Mouse (Mus musculus) forebrain, embryonic 15.5 days (tissue): Measurements from ENCODE around the gene Lat2. TPM values are rescaled to one million over a fixed set of nuclear protein-coding genes. Genes with fewer than 3 reads are reported as not detected.

Experiments used
- ATAC-seq: fragments of 200-750 bp; cut with Nextera tagmentation; replicated peaks from 2 replicates; pipeline ENCODE4 v1.8.0; 2017; ENCODE audit warnings: mild to moderate bottlenecking, moderate TSS enrichment, moderate library complexity
- H3K27ac ChIP-seq: fragments of 300-500 bp; sonication (generic); replicated peaks from 2 replicates; pipeline ENCODE4 v1.5.1; 2015; ENCODE audit warnings: mild to moderate bottlenecking, inconsistent platforms
- H3K27me3 ChIP-seq: fragments of 300-500 bp; sonication (generic); 2 replicates; pipeline ENCODE4 v1.6.1; 2015; ENCODE audit warnings: inconsistent platforms
- H3K36me3 ChIP-seq: fragments of 300-500 bp; sonication (generic); 2 replicates; pipeline ENCODE4 v1.6.1; 2015; ENCODE audit warnings: mild to moderate bottlenecking, inconsistent platforms
- H3K4me1 ChIP-seq: fragments of 300-500 bp; sonication (generic); 2 replicates; pipeline ENCODE4 v1.6.1; 2015; ENCODE audit warnings: inconsistent platforms
- H3K4me2 ChIP-seq: fragments of 300-500 bp; sonication (generic); replicated peaks from 2 replicates; pipeline ENCODE4 v1.6.1; 2015; ENCODE audit warnings: mild to moderate bottlenecking, inconsistent platforms
- H3K4me3 ChIP-seq: fragments of 300-500 bp; sonication (generic); 2 replicates; pipeline ENCODE4 v1.5.1; 2015; ENCODE audit warnings: mild to moderate bottlenecking, inconsistent platforms
- H3K9ac ChIP-seq: fragments of 300-500 bp; sonication (generic); replicated peaks from 2 replicates; pipeline ENCODE4 v1.6.1; 2015; ENCODE audit warnings: mild to moderate bottlenecking, inconsistent platforms
- H3K9me3 ChIP-seq: fragments of 300-500 bp; sonication (generic); 2 replicates; pipeline ENCODE4 v1.6.1; 2016; ENCODE audit warnings: inconsistent platforms
- WGBS: fragments of 180-500 bp; shearing (Covaris S2); methylation state at CpG from one replicate; pipeline ENCODE4 v1.1.7; 2015; ENCODE audit warnings: mixed read lengths; 5-methylcytosine and 5-hydroxymethylcytosine counted together
- polyA plus RNA-seq: library from polyadenylated mRNA; unstranded; fragments of >200 nt; fragmentation: Nextera tagmentation; extraction: Ambion mirVana; gene quantifications from 2 replicates; pipeline ENCODE4 v1.2.1, GENCODE M21; 2015

Lat2 gene
- polyA plus RNA-seq, 1 experiment from 2014 or later: 2.6 TPM

DNA sequence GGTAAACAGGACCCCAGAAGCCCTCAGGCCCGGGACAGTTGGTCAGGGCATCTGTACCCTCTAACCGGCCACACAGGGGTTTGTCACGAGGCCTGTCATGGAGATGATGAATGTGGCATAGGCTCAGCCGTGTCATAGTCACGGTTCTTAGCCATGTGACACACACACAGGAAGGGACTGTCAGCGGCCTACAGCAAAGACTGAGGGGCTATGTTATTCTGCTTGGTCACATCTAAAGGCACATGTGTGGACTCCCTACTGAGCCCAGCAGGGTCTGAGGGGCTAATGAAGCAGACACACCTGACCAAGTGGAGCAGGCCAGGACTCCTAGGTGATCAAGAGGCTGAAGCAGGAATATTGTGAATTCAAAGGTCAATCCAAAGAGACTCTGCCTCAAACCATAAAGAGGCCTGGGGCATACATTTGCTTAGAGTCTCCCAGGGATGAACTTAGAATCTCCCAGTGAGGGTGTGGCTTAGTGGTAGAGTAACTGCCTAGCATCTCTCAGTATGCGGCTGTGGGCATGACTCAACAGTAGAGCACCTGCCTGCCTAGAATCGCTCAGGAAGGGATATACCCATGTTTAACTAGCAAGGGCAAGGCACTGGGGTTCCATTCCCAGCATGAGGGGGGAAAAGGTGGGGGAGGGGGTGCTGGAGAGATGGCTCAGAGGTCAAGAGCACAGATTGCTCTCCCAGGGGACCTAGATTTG lies 2.9 kb downstream of the Lat2 start:
- H3K27ac ChIP-seq: no peak overlapping the region
- no peak overlapping the region for H3K4me3 ChIP-seq
- no peak for ATAC-seq
- no peaks in the 10 kb centered on the region for H3K27me3 ChIP-seq
- WGBS: 75% methylated on average over 8 of the region's 8 CpGs
- H3K4me1 ChIP-seq: no peaks in the 10 kb centered on the region
- no peak overlapping the region for H3K9ac ChIP-seq
- peaks cover 8% of the 10 kb centered on the region for H3K36me3 ChIP-seq
- no peak overlapping the region for H3K4me2 ChIP-seq
- no peaks in the 10 kb centered on the region for H3K9me3 ChIP-seq

DNA sequence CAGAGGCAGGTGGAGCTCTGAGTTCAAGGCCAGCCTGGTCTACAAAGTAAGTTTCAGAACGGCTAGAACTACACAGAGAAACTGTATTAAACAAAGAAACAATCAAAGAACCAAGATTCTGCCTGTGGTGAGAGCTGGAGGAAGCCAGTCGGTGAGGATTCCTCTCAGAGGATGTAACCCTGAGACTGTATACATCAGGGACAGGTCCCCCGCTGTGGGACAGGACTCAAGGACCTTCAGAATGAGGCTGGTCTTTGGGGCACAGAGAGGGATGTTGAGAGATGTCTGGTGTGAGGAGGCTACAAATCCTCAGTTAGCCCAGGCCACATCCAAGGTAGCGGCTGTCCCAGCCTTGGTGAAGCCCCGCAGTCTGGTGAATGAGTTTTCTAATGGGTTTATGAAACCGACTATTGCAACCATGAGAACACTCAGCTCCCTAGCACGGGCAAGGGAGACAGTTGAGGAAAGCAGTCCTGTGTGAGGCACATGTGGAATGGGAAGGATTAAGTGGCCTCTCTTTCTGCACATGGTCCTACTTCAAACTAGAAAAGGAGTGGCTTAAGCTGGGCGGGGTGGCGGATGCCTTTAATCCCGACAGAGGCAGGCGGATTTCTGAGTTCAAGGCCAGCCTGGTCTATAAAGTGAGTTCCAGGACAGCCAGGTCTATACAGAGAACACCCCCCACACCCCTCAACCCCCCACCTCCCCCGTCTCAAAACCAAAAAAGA lies 4.7 kb downstream of the Lat2 start:
- WGBS: 85% methylated on average over 11 of the region's 12 CpGs
- Histone ChIP-seq H3K27me3 (no peaks in the 10 kb centered on the region), H3K4me3 (no peak overlapping the region), H3K4me1 (no peaks in the 10 kb centered on the region), H3K9ac (no peak overlapping the region), H3K9me3 (no peaks in the 10 kb centered on the region), H3K27ac (no peak overlapping the region), H3K36me3 (peaks cover 3% of the 10 kb centered on the region; the same call in 1 of the 2 replicates), H3K4me2 (no peak overlapping the region)
- ATAC-seq: no peak

GRCm38 (mm10) chr5:134607121-134607520 lies 7.7 kb downstream of the Lat2 start:
- Histone ChIP-seq H3K27ac (no peak overlapping the region), H3K4me1 (no peaks in the 10 kb centered on the region), H3K27me3 (no peaks in the 10 kb centered on the region), H3K36me3 (no peaks in the 10 kb centered on the region), H3K4me2 (no peak overlapping the region), H3K9me3 (no peaks in the 10 kb centered on the region), H3K9ac (no peak overlapping the region), H3K4me3 (no peak overlapping the region)
- ATAC-seq: no peak
- WGBS: 74% methylated on average over 5 of the region's 5 CpGs

DNA sequence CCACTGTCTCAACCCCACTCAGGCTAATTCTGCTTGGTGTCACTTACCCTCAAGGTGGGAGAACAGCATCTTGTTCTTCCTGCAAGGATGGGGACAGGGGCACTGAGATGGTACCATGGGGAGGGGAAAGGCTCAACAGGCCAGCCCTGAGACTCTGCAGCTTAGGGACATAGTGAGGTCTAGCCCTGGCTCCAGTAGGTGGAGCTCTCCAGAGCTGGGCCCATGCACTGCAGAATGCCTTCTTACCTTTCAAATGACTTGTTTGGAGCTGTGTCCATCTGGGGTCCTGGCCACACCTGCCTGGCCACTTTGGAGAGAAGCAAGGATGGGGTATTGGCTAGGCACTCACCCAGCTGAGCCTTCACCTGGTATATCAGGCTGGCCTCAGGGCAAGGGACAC lies 8.5 kb downstream of the Lat2 start:
- Histone ChIP-seq H3K27me3 (no peaks in the 10 kb centered on the region), H3K4me3 (no peak overlapping the region), H3K4me1 (no peaks in the 10 kb centered on the region), H3K27ac (no peak overlapping the region), H3K36me3 (no peaks in the 10 kb centered on the region), H3K9me3 (no peaks in the 10 kb centered on the region), H3K9ac (no peak overlapping the region), H3K4me2 (no peak overlapping the region)
- no peak for ATAC-seq

DNA sequence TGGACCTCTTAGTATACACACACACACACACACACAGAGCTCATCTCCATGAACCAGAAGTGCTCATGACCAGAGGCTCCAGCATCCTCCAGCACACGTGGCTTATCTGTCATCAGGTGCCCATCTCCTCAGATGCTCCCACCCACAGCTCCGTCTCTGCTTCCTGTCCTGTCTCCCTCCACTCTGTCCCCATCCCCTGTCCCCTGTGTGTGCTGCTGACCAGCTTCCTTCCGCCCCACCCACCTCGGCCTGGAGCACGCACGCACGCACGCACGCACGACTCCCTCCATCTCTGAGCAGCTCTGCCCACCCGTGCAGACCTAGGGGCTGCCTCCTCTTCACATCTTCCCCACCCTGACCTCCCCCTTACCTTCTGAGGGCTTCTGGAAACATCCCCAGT lies 10.4 kb downstream of the Lat2 start:
- Histone ChIP-seq H3K4me1 (no peaks in the 10 kb centered on the region), H3K36me3 (0 out of 2 replicates have a peak, but pooled peaks cover 5% of the 10 kb centered on the region), H3K9ac (no peak overlapping the region), H3K9me3 (no peaks in the 10 kb centered on the region), H3K27ac (no peak overlapping the region), H3K27me3 (no peaks in the 10 kb centered on the region), H3K4me3 (no peak overlapping the region), H3K4me2 (no peak overlapping the region)
- WGBS: 85% methylated on average over 11 of the region's 11 CpGs
- no peak for ATAC-seq

DNA sequence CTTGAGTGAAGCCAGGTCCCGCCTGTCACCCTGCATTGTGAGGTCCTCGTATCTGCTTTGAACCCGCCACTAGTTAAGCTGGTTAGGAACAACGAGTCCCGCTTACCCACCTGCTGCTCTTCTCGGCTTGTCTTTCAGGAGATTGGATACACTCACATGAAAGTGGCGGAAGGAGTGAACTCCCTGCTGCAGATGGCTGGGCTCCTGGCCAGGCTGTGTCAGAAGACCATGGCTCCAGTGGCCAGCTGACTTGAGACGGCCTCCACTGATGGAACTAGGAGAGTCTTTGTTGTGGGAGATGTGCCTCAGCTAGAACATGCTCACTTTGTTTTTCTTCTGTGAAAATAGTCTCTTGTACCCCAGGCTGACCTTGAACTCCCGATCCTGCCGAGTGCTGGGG lies 17.1 kb downstream of the Lat2 start:
- 78% methylated on average over 10 of the region's 10 CpGs for WGBS
- H3K36me3 ChIP-seq: peaks cover 55% of the 10 kb centered on the region
- no peak overlapping the region for H3K9ac ChIP-seq
- no peak overlapping the region for H3K27ac ChIP-seq
- ATAC-seq: no peak
- no peaks in the 10 kb centered on the region for H3K27me3 ChIP-seq
- H3K4me3 ChIP-seq: no peak overlapping the region
- H3K9me3 ChIP-seq: no peaks in the 10 kb centered on the region
- no peaks in the 10 kb centered on the region for H3K4me1 ChIP-seq
- no peak overlapping the region for H3K4me2 ChIP-seq

DNA sequence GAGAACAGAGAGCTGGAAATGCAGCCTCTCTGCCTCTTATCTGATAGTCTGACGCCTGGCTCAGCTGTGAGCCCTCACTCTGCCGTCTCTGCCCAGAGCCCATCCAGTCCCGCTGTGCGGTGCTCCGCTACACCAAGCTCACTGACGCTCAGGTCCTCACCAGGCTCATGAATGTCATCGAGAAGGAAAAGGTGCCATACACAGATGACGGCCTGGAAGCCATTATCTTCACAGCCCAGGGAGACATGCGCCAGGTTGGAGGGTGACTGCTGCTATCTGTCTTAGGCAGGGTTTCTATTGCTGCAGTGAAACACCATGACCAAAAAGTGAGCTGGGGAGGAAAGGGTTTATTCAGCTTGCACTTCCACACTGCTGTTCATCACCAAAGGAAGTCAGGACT lies 21.7 kb downstream of the Lat2 start:
- ATAC-seq: no peak
- 90% methylated on average over 9 of the region's 9 CpGs for WGBS

GRCm38 (mm10) chr5:134592026-134592581 lies 22.7 kb downstream of the Lat2 start:
- Histone ChIP-seq H3K9me3 (no peaks in the 10 kb centered on the region), H3K27me3 (no peaks in the 10 kb centered on the region), H3K4me2 (no peak overlapping the region), H3K4me3 (no peak overlapping the region), H3K27ac (no peak overlapping the region), H3K9ac (no peak overlapping the region), H3K36me3 (peaks cover 47% of the 10 kb centered on the region), H3K4me1 (no peaks in the 10 kb centered on the region)
- no peak for ATAC-seq
- 88% methylated on average over 11 of the region's 11 CpGs for WGBS

More for the DNA sequence above, 21.7 kb downstream of the Lat2 start:
- peaks cover 54% of the 10 kb centered on the region for H3K36me3 ChIP-seq
- H3K4me3 ChIP-seq: no peak overlapping the region
- H3K4me2 ChIP-seq: no peak overlapping the region
- no peaks in the 10 kb centered on the region for H3K4me1 ChIP-seq
- H3K27ac ChIP-seq: no peak overlapping the region
- H3K27me3 ChIP-seq: no peaks in the 10 kb centered on the region
- no peaks in the 10 kb centered on the region for H3K9me3 ChIP-seq
- H3K9ac ChIP-seq: no peak overlapping the region

DNA sequence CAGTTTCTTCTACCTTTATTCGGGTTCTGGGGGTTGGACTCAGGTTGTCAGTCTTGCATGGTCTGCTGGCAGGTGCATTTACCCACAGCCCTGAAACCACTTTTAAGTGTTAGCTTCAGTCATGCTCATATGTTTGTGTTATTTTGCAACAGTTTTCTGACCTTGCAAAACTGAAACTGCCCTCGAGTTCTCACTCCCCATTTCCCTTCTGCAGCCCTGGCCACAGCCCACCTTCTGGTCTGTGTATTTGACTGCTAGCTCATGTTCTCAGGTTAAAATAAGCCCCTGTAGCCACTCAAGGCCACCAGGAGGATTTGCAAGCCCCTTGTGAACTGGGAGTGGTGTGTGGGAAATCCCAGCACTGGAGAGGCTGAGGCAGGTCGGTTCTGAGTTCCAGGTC lies 24.9 kb downstream of the Lat2 start:
- no peaks in the 10 kb centered on the region for H3K27me3 ChIP-seq
- no peak for ATAC-seq
- H3K27ac ChIP-seq: no peak overlapping the region
- H3K9ac ChIP-seq: no peak overlapping the region
- no peak overlapping the region for H3K4me2 ChIP-seq
- WGBS: 97% methylated on average over 3 of the region's 3 CpGs
- H3K4me3 ChIP-seq: no peak overlapping the region
- peaks cover 25% of the 10 kb centered on the region for H3K36me3 ChIP-seq
- H3K4me1 ChIP-seq: no peaks in the 10 kb centered on the region
- H3K9me3 ChIP-seq: no peaks in the 10 kb centered on the region

GRCm38 (mm10) chr5:134584798-134585197 lies 30.0 kb downstream of the Lat2 start:
- H3K36me3 ChIP-seq: 0 out of 2 replicates have a peak, but pooled peaks cover 4% of the 10 kb centered on the region
- 89% methylated on average over 5 of the region's 5 CpGs for WGBS
- no peaks in the 10 kb centered on the region for H3K9me3 ChIP-seq
- no peak for ATAC-seq
- H3K4me3 ChIP-seq: no peak overlapping the region
- H3K4me1 ChIP-seq: peaks cover 13% of the 10 kb centered on the region
- H3K27me3 ChIP-seq: no peaks in the 10 kb centered on the region
- no peak overlapping the region for H3K9ac ChIP-seq
- H3K27ac ChIP-seq: no peak overlapping the region
- H3K4me2 ChIP-seq: no peak overlapping the region

GRCm38 (mm10) chr5:134583884-134584213 lies 31.0 kb downstream of the Lat2 start:
- Histone ChIP-seq H3K9me3 (no peaks in the 10 kb centered on the region), H3K4me1 (peaks cover 13% of the 10 kb centered on the region), H3K4me3 (peak overlapping the region; percentile 93), H3K36me3 (0 out of 2 replicates have a peak, but pooled peaks cover 4% of the 10 kb centered on the region), H3K4me2 (no peak overlapping the region), H3K27me3 (no peaks in the 10 kb centered on the region), H3K27ac (no peak overlapping the region), H3K9ac (no peak overlapping the region)
- no peak for ATAC-seq
- 83% methylated on average over 3 of the region's 3 CpGs for WGBS

GRCm38 (mm10) chr5:134583006-134583883 lies 31.6 kb downstream of the Lat2 start:
- peak overlapping the region; percentile 93 for H3K4me3 ChIP-seq
- H3K9ac ChIP-seq: peak overlapping the region; percentile 87
- H3K4me1 ChIP-seq: peaks cover 13% of the 10 kb centered on the region
- H3K4me2 ChIP-seq: peak overlapping the region; percentile 52
- 31% methylated on average over 15 of the region's 15 CpGs for WGBS
- H3K36me3 ChIP-seq: no peaks in the 10 kb centered on the region
- H3K27me3 ChIP-seq: no peaks in the 10 kb centered on the region
- no peaks in the 10 kb centered on the region for H3K9me3 ChIP-seq
- peak overlapping the region; percentile 48; the same call in 1 of the 2 replicates for H3K27ac ChIP-seq
- no peak for ATAC-seq
